Mouse (Mus musculus): ENCODE measurements around the gene Pecam1. TPM values are rescaled to one million over a fixed set of nuclear protein-coding genes. Genes with fewer than 3 reads are reported as not detected.
"Not testable (repeated sequence)": the region's sequence is repeated elsewhere in the genome, so short reads cannot be mapped to it uniquely, and the experiment has no call there.

Gene Pecam1
- polyA plus RNA-seq, 1 experiment from 2014 or later, result 46.8 TPM

DNA sequence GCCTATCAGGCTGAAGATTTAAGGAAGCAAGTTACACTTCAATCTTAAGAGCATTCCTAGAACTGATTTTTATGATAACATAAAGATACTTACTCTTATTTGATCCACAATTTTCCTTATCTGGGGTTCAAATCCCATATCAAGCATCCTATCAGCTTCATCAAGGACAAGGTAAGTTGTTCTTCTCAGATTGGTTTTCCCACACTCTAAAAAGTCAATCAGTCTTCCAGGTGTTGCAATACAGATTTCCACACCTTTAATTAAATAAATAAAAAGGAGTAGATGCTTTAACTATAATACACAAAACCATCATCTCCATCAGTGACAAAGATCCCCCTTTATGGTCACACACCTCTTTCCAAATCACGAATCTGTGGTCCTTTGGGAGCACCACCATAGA lies 34.6 kb upstream of the Pecam1 start:
- H3K4me2 ChIP-seq (ENCODE audit: low read depth, low read length), result no peak overlapping the region
- no peak overlapping the region for H3K27ac ChIP-seq (replicated peaks; ENCODE audit: low read depth, low read length)
- ATAC-seq (ENCODE audit: low read depth) (no peak), DNase-seq (ENCODE audit: low spot score) (no peak)
- peaks cover 5% of the 10 kb centered on the region for H3K4me1 ChIP-seq (ENCODE audit: control insufficient read depth, insufficient read depth, low read length)
- H3K9ac ChIP-seq (ENCODE audit: low read depth, low read length), result no peak overlapping the region
- H3K27me3 ChIP-seq (replicated peaks; ENCODE audit: control insufficient read depth, insufficient read depth, low read length), result no peaks in the 10 kb centered on the region
- H3K9me3 ChIP-seq (ENCODE audit: control insufficient read depth, low read length), result no peaks in the 10 kb centered on the region
- 60% methylated on average over 1 of the region's 1 CpGs for WGBS
- H3K4me3 ChIP-seq (ENCODE audit: low read depth, low read length), result no peak overlapping the region
- peaks cover 70% of the 10 kb centered on the region for H3K36me3 ChIP-seq (ENCODE audit: control insufficient read depth, insufficient read depth, low read length)

DNA sequence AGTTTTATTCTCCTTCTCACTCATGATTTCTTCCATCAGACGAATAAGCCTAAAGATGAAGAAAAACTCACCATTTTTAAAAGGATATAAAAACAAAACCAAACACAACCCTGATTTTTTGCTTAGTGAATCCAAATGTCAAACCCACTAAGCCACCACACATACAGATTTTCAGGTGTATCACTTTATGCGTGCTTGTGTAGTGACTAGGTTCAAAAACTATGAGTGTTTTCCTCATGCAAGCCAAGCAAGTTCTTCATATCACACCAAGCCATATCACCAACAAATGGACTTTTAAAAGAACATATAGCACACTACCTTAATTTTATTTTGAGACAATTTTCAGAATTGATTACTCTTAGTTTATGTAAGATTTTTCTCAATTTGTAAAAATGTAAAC lies 34.0 kb upstream of the Pecam1 start:
- Histone ChIP-seq H3K9me3 (ENCODE audit: control insufficient read depth, low read length) (no peaks in the 10 kb centered on the region), H3K27me3 (replicated peaks; ENCODE audit: control insufficient read depth, insufficient read depth, low read length) (no peaks in the 10 kb centered on the region), H3K4me1 (ENCODE audit: control insufficient read depth, insufficient read depth, low read length) (peaks cover 4% of the 10 kb centered on the region; the same call in 1 of the 2 replicates), H3K9ac (ENCODE audit: low read depth, low read length) (no peak overlapping the region), H3K36me3 (ENCODE audit: control insufficient read depth, insufficient read depth, low read length) (peaks cover 75% of the 10 kb centered on the region), H3K27ac (replicated peaks; ENCODE audit: low read depth, low read length) (no peak overlapping the region), H3K4me2 (ENCODE audit: low read depth, low read length) (no peak overlapping the region), H3K4me3 (ENCODE audit: low read depth, low read length) (no peak overlapping the region)
- ATAC-seq (ENCODE audit: low read depth), result no peak
- 82% methylated on average over 2 of the region's 2 CpGs for WGBS
- no peak for DNase-seq (ENCODE audit: low spot score)

DNA sequence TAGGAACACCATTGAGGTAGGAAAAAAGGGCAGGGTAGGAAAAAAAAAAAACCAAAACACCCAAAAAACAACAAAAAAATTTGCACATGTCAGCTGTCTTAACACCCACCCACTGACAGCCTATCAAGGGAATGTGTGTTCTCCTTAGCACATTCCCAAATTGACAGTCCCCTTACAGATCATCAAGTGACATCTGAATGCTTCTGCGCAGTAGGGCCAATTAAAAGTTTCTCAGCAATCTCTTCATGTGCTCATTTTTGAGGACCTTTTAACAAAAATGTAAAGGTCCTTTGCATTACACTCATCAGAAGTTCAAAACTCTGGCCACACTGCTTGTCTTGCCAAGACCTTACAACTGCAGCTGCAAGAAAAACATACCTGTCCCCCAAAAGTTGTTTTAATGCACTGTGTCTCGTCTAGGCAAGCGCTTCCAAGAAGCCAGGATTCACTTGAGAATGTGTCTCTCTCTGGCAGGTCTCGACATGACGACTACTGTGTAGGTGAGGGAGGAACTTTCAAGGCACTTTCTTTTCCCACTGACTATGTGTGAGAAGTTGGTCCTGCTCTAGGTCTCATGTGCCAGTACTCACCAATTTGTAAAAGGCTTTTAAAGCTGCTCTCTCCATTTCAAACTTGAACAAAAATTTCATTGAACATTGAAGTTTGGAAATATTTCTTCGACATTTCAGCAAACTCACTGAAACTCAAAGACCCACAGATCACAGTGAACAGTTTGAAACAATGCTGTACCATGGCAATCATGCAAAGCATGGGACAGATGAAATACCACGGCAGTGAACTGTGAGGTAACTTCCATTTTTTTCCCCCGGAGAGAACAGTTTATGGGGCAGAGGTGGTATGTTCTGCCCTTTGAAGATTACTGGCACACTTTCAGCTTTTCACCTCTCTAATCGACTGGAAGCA lies 32.7 kb upstream of the Pecam1 start:
- Histone ChIP-seq H3K36me3 (ENCODE audit: control insufficient read depth, insufficient read depth, low read length) (peaks cover 75% of the 10 kb centered on the region), H3K27me3 (replicated peaks; ENCODE audit: control insufficient read depth, insufficient read depth, low read length) (no peaks in the 10 kb centered on the region), H3K9ac (ENCODE audit: low read depth, low read length) (no peak overlapping the region), H3K4me2 (ENCODE audit: low read depth, low read length) (no peak overlapping the region), H3K9me3 (ENCODE audit: control insufficient read depth, low read length) (no peaks in the 10 kb centered on the region), H3K4me3 (ENCODE audit: low read depth, low read length) (no peak overlapping the region), H3K27ac (replicated peaks; ENCODE audit: low read depth, low read length) (no peak overlapping the region), H3K4me1 (ENCODE audit: control insufficient read depth, insufficient read depth, low read length) (peaks cover 4% of the 10 kb centered on the region; the same call in 1 of the 2 replicates)
- DNase-seq (ENCODE audit: low spot score) (no peak), ATAC-seq (ENCODE audit: low read depth) (no peak)
- 74% methylated on average over 9 of the region's 9 CpGs for WGBS

DNA sequence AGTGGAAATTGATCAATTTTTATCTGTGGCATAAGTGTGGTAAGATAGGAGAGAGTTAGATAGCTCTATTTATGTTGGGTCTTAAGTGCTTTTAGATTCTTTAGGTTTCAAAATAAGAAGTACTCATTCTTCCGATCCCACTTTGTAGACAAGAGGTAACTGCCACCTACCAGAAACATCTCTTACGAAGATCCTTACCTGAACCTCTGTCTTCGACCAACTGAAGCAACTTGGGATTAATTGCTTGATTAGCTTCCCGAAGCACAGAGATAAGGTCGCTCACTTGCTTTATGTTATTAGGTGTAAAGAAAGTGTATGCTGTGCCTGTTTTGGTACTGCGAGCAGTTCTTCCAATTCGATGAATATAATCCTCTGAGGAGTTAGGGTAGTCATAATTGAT lies 31.8 kb upstream of the Pecam1 start:
- H3K4me3 ChIP-seq (ENCODE audit: low read depth, low read length); H3K9me3 ChIP-seq (ENCODE audit: control insufficient read depth, low read length); H3K4me1 ChIP-seq (ENCODE audit: control insufficient read depth, insufficient read depth, low read length); H3K27ac ChIP-seq (replicated peaks; ENCODE audit: low read depth, low read length); ATAC-seq (ENCODE audit: low read depth); H3K4me2 ChIP-seq (ENCODE audit: low read depth, low read length); DNase-seq (ENCODE audit: low spot score); H3K9ac ChIP-seq (ENCODE audit: low read depth, low read length); H3K27me3 ChIP-seq (replicated peaks; ENCODE audit: control insufficient read depth, insufficient read depth, low read length): not testable (repeated sequence)
- 92% methylated on average over 7 of the region's 7 CpGs for WGBS
- peaks cover 74% of the 10 kb centered on the region for H3K36me3 ChIP-seq (ENCODE audit: control insufficient read depth, insufficient read depth, low read length)

DNA sequence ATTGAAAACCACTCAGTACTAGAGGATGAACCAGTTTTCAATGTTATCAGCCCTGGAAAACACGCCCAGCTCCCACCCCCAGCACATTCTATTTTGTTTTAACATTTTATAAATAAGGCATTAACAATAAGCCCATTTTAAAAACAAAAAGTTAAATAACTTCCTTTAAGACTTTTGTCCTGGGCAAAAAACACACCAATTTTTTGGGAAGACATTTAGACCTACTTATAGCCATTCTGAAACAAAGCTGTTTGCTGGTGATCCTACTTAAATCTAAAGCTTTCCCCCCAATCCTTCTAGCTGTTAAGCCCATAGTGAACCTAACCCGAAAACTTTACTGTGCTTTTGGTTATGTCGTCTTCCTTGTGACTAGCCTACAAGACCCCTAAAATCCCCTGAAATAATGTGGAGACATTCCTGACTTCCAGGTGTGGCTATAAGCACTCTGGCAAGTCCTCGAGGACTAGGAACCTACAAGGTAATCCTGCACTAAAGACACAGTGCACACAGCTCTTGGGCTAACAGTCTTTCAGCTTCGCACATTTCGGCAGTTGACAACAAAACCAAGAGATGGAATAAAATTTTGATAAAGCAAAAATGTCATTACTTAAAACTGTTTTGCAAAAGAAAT lies 30.3 kb upstream of the Pecam1 start:
- Histone ChIP-seq H3K27ac (replicated peaks; ENCODE audit: low read depth, low read length) (peak overlapping the region; percentile 99), H3K36me3 (ENCODE audit: control insufficient read depth, insufficient read depth, low read length) (peaks cover 71% of the 10 kb centered on the region), H3K27me3 (replicated peaks; ENCODE audit: control insufficient read depth, insufficient read depth, low read length) (no peaks in the 10 kb centered on the region), H3K4me1 (ENCODE audit: control insufficient read depth, insufficient read depth, low read length) (no peaks in the 10 kb centered on the region; the same call in 1 of the 2 replicates), H3K9me3 (ENCODE audit: control insufficient read depth, low read length) (no peaks in the 10 kb centered on the region), H3K4me2 (ENCODE audit: low read depth, low read length) (peak overlapping the region; percentile 57; the same call in 1 of the 2 replicates), H3K4me3 (ENCODE audit: low read depth, low read length) (no peak overlapping the region), H3K9ac (ENCODE audit: low read depth, low read length) (no peak overlapping the region)
- no peak for ATAC-seq (ENCODE audit: low read depth)
- no peak for DNase-seq (ENCODE audit: low spot score)
- 76% methylated on average over 6 of the region's 6 CpGs for WGBS

DNA sequence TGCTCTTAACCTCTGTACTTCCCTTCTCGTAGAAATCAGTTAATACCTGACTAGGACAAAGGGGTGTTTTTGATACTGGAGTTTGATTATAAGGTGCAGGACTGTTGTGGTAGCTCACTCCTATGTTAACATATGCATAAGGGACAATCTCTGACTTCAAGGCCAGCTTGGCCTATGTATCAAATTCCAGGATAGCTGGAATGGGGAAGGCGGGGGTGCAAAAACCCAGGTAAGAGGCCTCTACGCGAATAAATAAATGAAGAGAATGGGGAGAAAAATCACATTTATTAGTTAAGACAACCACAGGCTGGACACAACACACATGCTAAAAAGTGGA lies 29.6 kb upstream of the Pecam1 start:
- H3K36me3 ChIP-seq (ENCODE audit: control insufficient read depth, insufficient read depth, low read length), result peaks cover 71% of the 10 kb centered on the region
- ATAC-seq (ENCODE audit: low read depth), result no peak
- H3K27ac ChIP-seq (replicated peaks; ENCODE audit: low read depth, low read length), result peak overlapping the region; percentile 99; the same call in 1 of the 2 replicates
- no peak for DNase-seq (ENCODE audit: low spot score)
- H3K9ac ChIP-seq (ENCODE audit: low read depth, low read length), result no peak overlapping the region
- WGBS, result 71% methylated on average over 4 of the region's 4 CpGs
- peak overlapping the region; percentile 57 for H3K4me2 ChIP-seq (ENCODE audit: low read depth, low read length)
- no peaks in the 10 kb centered on the region for H3K27me3 ChIP-seq (replicated peaks; ENCODE audit: control insufficient read depth, insufficient read depth, low read length)
- no peaks in the 10 kb centered on the region for H3K4me1 ChIP-seq (ENCODE audit: control insufficient read depth, insufficient read depth, low read length)
- peak overlapping the region; percentile 87; the same call in 1 of the 2 replicates for H3K4me3 ChIP-seq (ENCODE audit: low read depth, low read length)
- no peaks in the 10 kb centered on the region for H3K9me3 ChIP-seq (ENCODE audit: control insufficient read depth, low read length)

DNA sequence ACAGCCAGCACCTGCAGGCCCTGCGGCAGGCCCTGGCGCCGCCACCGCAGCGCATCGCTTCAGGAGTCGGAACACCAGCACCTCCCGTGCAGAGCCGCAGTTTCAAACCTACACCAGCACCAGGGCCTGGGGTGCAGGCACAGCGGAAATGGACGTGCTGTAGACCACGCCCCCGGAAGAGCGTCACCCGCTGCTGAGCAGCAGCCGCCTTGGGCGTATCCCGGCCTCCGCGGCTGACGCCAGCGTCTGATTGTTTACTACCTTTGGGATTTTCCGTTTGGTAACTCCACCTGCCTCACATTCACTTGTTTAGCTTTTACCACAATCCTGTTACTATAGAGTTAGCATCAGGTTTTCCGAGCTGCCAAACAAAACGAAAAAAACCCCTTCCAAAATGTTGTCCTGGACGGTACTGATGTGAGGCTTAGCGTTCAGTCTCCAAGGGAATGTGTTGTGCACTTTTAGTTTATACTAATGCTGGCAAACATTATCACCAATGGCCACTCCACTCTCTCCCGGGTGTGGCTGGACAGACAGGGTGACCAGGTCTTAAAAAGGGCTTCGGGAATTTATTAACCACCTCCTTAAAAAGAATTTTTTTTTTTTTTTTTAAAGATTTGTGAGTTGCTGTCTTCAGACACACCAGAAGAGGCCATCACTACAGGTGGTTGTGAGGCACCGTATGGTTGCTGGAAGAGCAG lies 29.1 kb upstream of the Pecam1 start, which contains the start of gene Polg2:
Gene Polg2, minus strand, starts transcription at position 150 of the 701 bp plus-strand sequence.
- DNase-seq (ENCODE audit: low spot score) (peak; percentile 98), ATAC-seq (ENCODE audit: low read depth) (peak; percentile 98)
- WGBS, result 3% methylated on average over 16 of the region's 30 CpGs
- no peaks in the 10 kb centered on the region for H3K9me3 ChIP-seq (ENCODE audit: control insufficient read depth, low read length)
- peak within 1 kb of the TSS; percentile 90 for H3K9ac ChIP-seq (ENCODE audit: low read depth, low read length)
- H3K27me3 ChIP-seq (replicated peaks; ENCODE audit: control insufficient read depth, insufficient read depth, low read length), result no peaks in the 10 kb centered on the region
- H3K4me1 ChIP-seq (ENCODE audit: control insufficient read depth, insufficient read depth, low read length), result no peaks in the 10 kb centered on the region
- peak within 1 kb of the TSS; percentile 57 for H3K4me2 ChIP-seq (ENCODE audit: low read depth, low read length)
- peaks cover 71% of the 10 kb centered on the region for H3K36me3 ChIP-seq (ENCODE audit: control insufficient read depth, insufficient read depth, low read length)
- H3K4me3 ChIP-seq (ENCODE audit: low read depth, low read length), result peak within 1 kb of the TSS; percentile 87
- peak within 1 kb of the TSS; percentile 99 for H3K27ac ChIP-seq (replicated peaks; ENCODE audit: low read depth, low read length)

DNA sequence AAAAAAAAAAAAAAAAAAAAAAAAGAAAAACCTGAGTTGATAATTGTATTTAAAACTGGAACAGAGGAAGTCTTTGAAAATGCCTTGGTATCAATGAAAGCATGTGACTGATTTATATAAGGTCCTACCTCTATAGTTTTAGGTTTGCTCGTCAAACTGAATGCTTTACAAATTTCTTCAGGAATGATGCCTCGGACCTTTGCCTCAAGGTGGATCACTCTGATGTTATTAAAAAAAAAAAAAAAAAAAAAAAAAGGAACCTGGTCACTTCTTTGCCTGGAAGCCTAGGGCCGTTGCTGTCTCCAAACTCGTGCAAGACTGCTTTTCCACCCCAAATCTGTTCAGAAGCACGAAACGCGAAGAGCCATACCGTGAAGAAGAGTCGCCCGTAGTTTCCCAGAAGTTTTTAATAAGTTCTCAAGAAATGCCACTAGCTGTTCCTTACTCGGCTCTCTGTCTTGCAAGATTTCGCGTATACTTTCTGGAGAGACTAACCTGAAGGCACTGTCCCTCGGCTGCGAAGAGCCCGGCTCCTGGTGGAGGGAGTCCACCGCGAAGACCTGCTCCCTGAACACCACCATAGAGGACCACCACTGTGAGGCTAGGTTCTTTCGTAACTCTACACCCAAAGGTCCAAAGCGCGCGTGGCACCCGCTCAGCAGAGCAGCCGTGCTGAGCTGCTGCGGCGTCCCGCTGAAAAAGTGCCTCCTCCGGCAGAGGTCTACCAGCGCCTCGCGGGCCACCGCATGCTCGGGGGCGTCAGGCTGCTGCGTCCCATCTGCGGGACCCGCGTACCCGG lies 28.4 kb upstream of the Pecam1 start:
- peak overlapping the region; percentile 57 for H3K4me2 ChIP-seq (ENCODE audit: low read depth, low read length)
- peaks cover 70% of the 10 kb centered on the region for H3K36me3 ChIP-seq (ENCODE audit: control insufficient read depth, insufficient read depth, low read length)

More for the DNA sequence above, 28.4 kb upstream of the Pecam1 start:
- peak; percentile 80 for ATAC-seq (ENCODE audit: low read depth)
- H3K9me3 ChIP-seq (ENCODE audit: control insufficient read depth, low read length), result no peaks in the 10 kb centered on the region
- no peaks in the 10 kb centered on the region for H3K27me3 ChIP-seq (replicated peaks; ENCODE audit: control insufficient read depth, insufficient read depth, low read length)
- no peak for DNase-seq (ENCODE audit: low spot score)
- WGBS, result 1% methylated on average over 35 of the region's 39 CpGs
- peak overlapping the region; percentile 99 for H3K27ac ChIP-seq (replicated peaks; ENCODE audit: low read depth, low read length)
- peak overlapping the region; percentile 87 for H3K4me3 ChIP-seq (ENCODE audit: low read depth, low read length)
- H3K9ac ChIP-seq (ENCODE audit: low read depth, low read length), result peak overlapping the region; percentile 90
- no peaks in the 10 kb centered on the region for H3K4me1 ChIP-seq (ENCODE audit: control insufficient read depth, insufficient read depth, low read length)

Data from embryonic facial prominence, embryonic 14.5 days (tissue).